Mouse (Mus musculus): Measurements from ENCODE around the gene Luc7l3. TPM values are rescaled to one million over a fixed set of nuclear protein-coding genes. Genes with fewer than 3 reads are reported as not detected.
A peak's percentile ranks its signal among the peaks of the same experiment; 100 is the strongest.

Luc7l3 gene
- polyA plus RNA-seq, 1 experiment from 2014 or later = 35.8 TPM

- Histone ChIP-seq H3K27ac (ENCODE audit: low read depth) (no peak overlapping the region), H3K9me3 (ENCODE audit: low read length) (no peaks in the 10 kb centered on the region), H3K4me3 (ENCODE audit: low read depth, low read length) (no peak overlapping the region), H3K4me2 (ENCODE audit: low read depth, low read length) (no peak overlapping the region), H3K4me1 (ENCODE audit: insufficient read depth) (peaks cover 3% of the 10 kb centered on the region; the same call in 1 of the 2 replicates), H3K36me3 (replicated peaks; ENCODE audit: insufficient read depth, low read length) (peaks cover 25% of the 10 kb centered on the region), H3K27me3 (ENCODE audit: insufficient read depth, low read length) (no peaks in the 10 kb centered on the region), H3K9ac (replicated peaks) (no peak overlapping the region)
- WGBS (ENCODE audit: insufficient replicate concordance) = 68% methylated on average over 10 of the region's 10 CpGs
- no peak for TF ChIP-seq CTCF (IDR thresholded peaks at IDR 0.05; ENCODE audit: low read depth)
- TF ChIP-seq EP300 (IDR thresholded peaks at IDR 0.05; ENCODE audit: low read depth) = no peak
- ATAC-seq (peak; percentile 44; the same call in 1 of the 2 replicates), DNase-seq (no peak)
Observed at GRCm38 (mm10) chr11:94340948-94341933, 19.5 kb upstream of the Luc7l3 start.

GRCm38 (mm10) chr11:94339732-94340585 is 18.2 kb upstream of the Luc7l3 start:
- 65% methylated on average over 18 of the region's 18 CpGs for WGBS (ENCODE audit: insufficient replicate concordance)

GRCm38 (mm10) chr11:94338347-94338746 is 16.6 kb upstream of the Luc7l3 start:
- H3K9me3 ChIP-seq (ENCODE audit: low read length) = no peaks in the 10 kb centered on the region
- H3K27ac ChIP-seq (ENCODE audit: low read depth) = no peak overlapping the region
- H3K9ac ChIP-seq (replicated peaks) = no peak overlapping the region
- peaks cover 31% of the 10 kb centered on the region for H3K36me3 ChIP-seq (replicated peaks; ENCODE audit: insufficient read depth, low read length)
- peaks cover 11% of the 10 kb centered on the region; the same call in 1 of the 2 replicates for H3K4me1 ChIP-seq (ENCODE audit: insufficient read depth)
- no peak overlapping the region for H3K4me2 ChIP-seq (ENCODE audit: low read depth, low read length)
- H3K4me3 ChIP-seq (ENCODE audit: low read depth, low read length) = no peak overlapping the region
- H3K27me3 ChIP-seq (ENCODE audit: insufficient read depth, low read length) = no peaks in the 10 kb centered on the region
- TF ChIP-seq CTCF (IDR thresholded peaks at IDR 0.05; ENCODE audit: low read depth) (no peak), EP300 (IDR thresholded peaks at IDR 0.05; ENCODE audit: low read depth) (no peak)
- DNase-seq (no peak), ATAC-seq (no peak)
- WGBS (ENCODE audit: insufficient replicate concordance) = 81% methylated on average over 2 of the region's 2 CpGs

More at GRCm38 (mm10) chr11:94339732-94340585, 18.2 kb upstream of the Luc7l3 start:
- peak; percentile 55 for DNase-seq
- no peak overlapping the region for H3K27ac ChIP-seq (ENCODE audit: low read depth)
- no peaks in the 10 kb centered on the region for H3K27me3 ChIP-seq (ENCODE audit: insufficient read depth, low read length)
- no peak overlapping the region for H3K9ac ChIP-seq (replicated peaks)
- no peak overlapping the region for H3K4me2 ChIP-seq (ENCODE audit: low read depth, low read length)
- H3K9me3 ChIP-seq (ENCODE audit: low read length) = no peaks in the 10 kb centered on the region
- TF ChIP-seq EP300 (IDR thresholded peaks at IDR 0.05; ENCODE audit: low read depth) (no peak), CTCF (IDR thresholded peaks at IDR 0.05; ENCODE audit: low read depth) (peak; percentile 85)
- H3K4me3 ChIP-seq (ENCODE audit: low read depth, low read length) = no peak overlapping the region
- H3K36me3 ChIP-seq (replicated peaks; ENCODE audit: insufficient read depth, low read length) = peaks cover 25% of the 10 kb centered on the region
- peaks cover 3% of the 10 kb centered on the region; the same call in 1 of the 2 replicates for H3K4me1 ChIP-seq (ENCODE audit: insufficient read depth)
- peak; percentile 72 for ATAC-seq

- H3K27me3 ChIP-seq (ENCODE audit: insufficient read depth, low read length) = no peaks in the 10 kb centered on the region
- no peak overlapping the region for H3K4me3 ChIP-seq (ENCODE audit: low read depth, low read length)
- peaks cover 31% of the 10 kb centered on the region for H3K36me3 ChIP-seq (replicated peaks; ENCODE audit: insufficient read depth, low read length)
- H3K27ac ChIP-seq (ENCODE audit: low read depth) = no peak overlapping the region
- no peak overlapping the region for H3K9ac ChIP-seq (replicated peaks)
- ATAC-seq (no peak), DNase-seq (no peak)
- no peak for TF ChIP-seq CTCF (IDR thresholded peaks at IDR 0.05; ENCODE audit: low read depth)
- TF ChIP-seq EP300 (IDR thresholded peaks at IDR 0.05; ENCODE audit: low read depth) = no peak
- H3K4me2 ChIP-seq (ENCODE audit: low read depth, low read length) = no peak overlapping the region
- H3K4me1 ChIP-seq (ENCODE audit: insufficient read depth) = peaks cover 13% of the 10 kb centered on the region; the same call in 1 of the 2 replicates
- no peaks in the 10 kb centered on the region for H3K9me3 ChIP-seq (ENCODE audit: low read length)
Observed at GRCm38 (mm10) chr11:94336551-94336950, 14.8 kb upstream of the Luc7l3 start.

GRCm38 (mm10) chr11:94334386-94334968 is 12.7 kb upstream of the Luc7l3 start:
- Histone ChIP-seq H3K4me1 (ENCODE audit: insufficient read depth) (peaks cover 20% of the 10 kb centered on the region), H3K9me3 (ENCODE audit: low read length) (no peaks in the 10 kb centered on the region), H3K9ac (replicated peaks) (no peak overlapping the region), H3K4me3 (ENCODE audit: low read depth, low read length) (no peak overlapping the region), H3K36me3 (replicated peaks; ENCODE audit: insufficient read depth, low read length) (peaks cover 27% of the 10 kb centered on the region), H3K27ac (ENCODE audit: low read depth) (no peak overlapping the region), H3K4me2 (ENCODE audit: low read depth, low read length) (peak overlapping the region; percentile 35), H3K27me3 (ENCODE audit: insufficient read depth, low read length) (no peaks in the 10 kb centered on the region)
- WGBS (ENCODE audit: insufficient replicate concordance) = 77% methylated on average over 8 of the region's 8 CpGs
- TF ChIP-seq CTCF (IDR thresholded peaks at IDR 0.05; ENCODE audit: low read depth) = no peak
- peak; percentile 90 for TF ChIP-seq EP300 (IDR thresholded peaks at IDR 0.05; ENCODE audit: low read depth)
- ATAC-seq (peak; percentile 90), DNase-seq (peak; percentile 65)

Measured in liver, postnatal 0 days (tissue).